Mouse (Mus musculus) forebrain, embryonic 13.5 days (tissue): ENCODE measurements at regions not wholly inside any gene's neighbourhood (a gene's known extent, or its start where the extent isn't known, plus 50 kb on each side); places are given as distances from the start of the nearest gene placed in this dataset.

ENCODE experiments used
- ATAC-seq: fragments of 200-750 bp; cut with Nextera tagmentation; 2 replicates; pipeline ENCODE4 v1.8.0; 2017
- H3K27ac ChIP-seq: fragments of 300-500 bp; sonication (generic); 2 replicates; pipeline ENCODE4 v1.5.1; 2015; ENCODE audit warnings: inconsistent platforms, mild to moderate bottlenecking, moderate library complexity
- H3K27me3 ChIP-seq: fragments of 300-500 bp; sonication (generic); 2 replicates; pipeline ENCODE4 v1.6.1; 2015; ENCODE audit warnings: mild to moderate bottlenecking, inconsistent platforms
- H3K36me3 ChIP-seq: fragments of 300-500 bp; sonication (generic); 2 replicates; pipeline ENCODE4 v1.6.1; 2015; ENCODE audit warnings: mild to moderate bottlenecking, inconsistent platforms; ENCODE audit not compliant: poor library complexity, severe bottlenecking
- H3K4me1 ChIP-seq: fragments of 300-500 bp; sonication (generic); 2 replicates; pipeline ENCODE4 v1.6.1; 2015; ENCODE audit warnings: inconsistent platforms
- H3K4me2 ChIP-seq: fragments of 300-500 bp; sonication (generic); 2 replicates; pipeline ENCODE4 v1.6.1; 2015; ENCODE audit warnings: inconsistent platforms, mild to moderate bottlenecking, moderate library complexity
- H3K4me3 ChIP-seq: fragments of 300-500 bp; sonication (generic); 2 replicates; pipeline ENCODE4 v1.5.1; 2015; ENCODE audit warnings: mild to moderate bottlenecking, inconsistent platforms
- H3K9ac ChIP-seq: fragments of 300-500 bp; sonication (generic); 2 replicates; pipeline ENCODE4 v1.6.1; 2015; ENCODE audit warnings: mild to moderate bottlenecking, inconsistent platforms
- H3K9me3 ChIP-seq: fragments of 300-500 bp; sonication (generic); replicated peaks from 2 replicates; pipeline ENCODE4 v1.6.1; 2016; ENCODE audit warnings: inconsistent platforms
- WGBS: fragments of 180-500 bp; shearing (Covaris S2); methylation state at CpG from one replicate; pipeline ENCODE4 v1.1.7; 2015; 5-methylcytosine and 5-hydroxymethylcytosine counted together

- Histone ChIP-seq H3K4me3 (no peak overlapping the region), H3K4me2 (no peak overlapping the region), H3K4me1 (0 out of 2 replicates have a peak, but pooled peaks cover 4% of the 10 kb centered on the region), H3K9ac (no peak overlapping the region), H3K27ac (no peak overlapping the region), H3K27me3 (no peaks in the 10 kb centered on the region), H3K36me3 (no peaks in the 10 kb centered on the region), H3K9me3 (no peaks in the 10 kb centered on the region)
- WGBS = 50% methylated on average over 3 of the region's 3 CpGs
- ATAC-seq = no peak
These were observed 132.4 kb downstream of the Ifng start for GRCm38 (mm10) chr10:118573247-118573646.

DNA sequence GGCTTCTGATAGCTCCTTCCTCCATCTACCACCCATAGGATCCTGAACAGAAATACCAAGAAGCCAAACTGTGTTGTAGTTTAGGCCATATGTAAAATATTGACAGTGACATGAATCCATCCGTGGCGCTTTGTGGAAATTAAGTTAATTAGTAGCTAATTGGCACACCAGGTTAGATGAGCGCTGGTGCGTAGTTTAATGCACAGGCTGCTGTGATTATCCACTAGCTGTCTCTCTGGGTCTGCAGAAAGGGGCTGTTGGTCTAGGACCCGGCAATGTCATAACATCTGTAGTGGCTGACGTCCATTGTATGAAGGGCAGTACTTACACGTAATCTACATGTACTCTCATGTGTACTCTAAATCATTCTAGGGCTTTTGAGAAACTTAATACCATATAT lies 134.7 kb downstream of the Ifng start:
- Histone ChIP-seq H3K4me2 (no peak overlapping the region), H3K9me3 (peaks cover 3% of the 10 kb centered on the region; the same call in 1 of the 2 replicates), H3K4me3 (no peak overlapping the region), H3K36me3 (no peaks in the 10 kb centered on the region), H3K27ac (no peak overlapping the region), H3K4me1 (0 out of 2 replicates have a peak, but pooled peaks cover 4% of the 10 kb centered on the region), H3K9ac (no peak overlapping the region), H3K27me3 (no peaks in the 10 kb centered on the region)
- no peak for ATAC-seq
- 47% methylated on average over 7 of the region's 7 CpGs for WGBS

DNA sequence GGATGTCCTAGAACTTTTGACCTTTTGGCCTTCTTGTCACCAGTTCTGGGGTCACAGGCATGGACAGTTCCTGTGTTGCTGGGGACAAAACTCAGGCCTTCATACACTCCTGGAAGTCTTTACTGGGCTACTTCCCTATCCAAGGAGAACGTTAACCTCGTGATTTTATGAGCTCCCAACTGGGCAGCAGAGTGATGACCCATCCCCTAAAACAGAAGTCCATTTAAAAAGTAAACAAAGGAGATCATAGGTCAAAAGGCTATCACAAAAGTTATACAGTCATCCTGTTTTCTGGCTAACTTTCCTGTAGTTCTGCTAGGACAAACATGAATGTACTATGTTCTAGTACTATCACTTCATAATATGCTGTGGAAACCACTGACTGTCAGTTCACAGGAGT lies 140.5 kb downstream of the Ifng start:
- WGBS = 82% methylated on average over 2 of the region's 2 CpGs
- Histone ChIP-seq H3K4me1 (no peaks in the 10 kb centered on the region), H3K9me3 (peaks cover 3% of the 10 kb centered on the region; the same call in 1 of the 2 replicates), H3K4me3 (no peak overlapping the region), H3K27ac (no peak overlapping the region), H3K27me3 (no peaks in the 10 kb centered on the region), H3K36me3 (no peaks in the 10 kb centered on the region), H3K9ac (no peak overlapping the region), H3K4me2 (no peak overlapping the region)
- ATAC-seq = no peak

DNA sequence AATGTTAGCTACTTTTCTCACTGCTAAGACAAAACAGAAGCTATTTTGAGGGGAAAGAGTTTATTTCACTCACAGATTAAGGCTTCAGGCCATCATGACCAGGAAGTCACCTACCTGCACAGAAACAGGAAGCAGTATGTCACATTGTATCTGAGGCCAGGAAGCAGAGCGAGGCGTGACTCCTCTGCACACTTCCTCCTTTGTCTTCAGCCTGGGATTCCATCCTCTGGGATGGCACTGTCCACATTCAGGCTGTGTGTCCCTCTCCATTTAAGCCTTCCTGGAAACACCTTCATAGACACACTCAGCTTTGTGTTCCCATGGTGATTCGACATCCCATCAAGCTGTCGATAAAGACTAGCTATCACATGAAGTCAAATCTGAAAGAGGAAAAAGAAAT lies 145.0 kb downstream of the Ifng start:
- no peaks in the 10 kb centered on the region for H3K36me3 ChIP-seq
- H3K4me3 ChIP-seq = no peak overlapping the region
- H3K27me3 ChIP-seq = no peaks in the 10 kb centered on the region
- 91% methylated on average over 4 of the region's 4 CpGs for WGBS
- no peaks in the 10 kb centered on the region for H3K4me1 ChIP-seq
- no peak overlapping the region for H3K4me2 ChIP-seq
- no peak overlapping the region for H3K27ac ChIP-seq
- no peak overlapping the region for H3K9ac ChIP-seq
- H3K9me3 ChIP-seq = no peaks in the 10 kb centered on the region
- no peak for ATAC-seq

- ATAC-seq = no peak
- WGBS = 71% methylated on average over 8 of the region's 8 CpGs
- no peak overlapping the region for H3K27ac ChIP-seq
- H3K9me3 ChIP-seq = no peaks in the 10 kb centered on the region
- H3K4me3 ChIP-seq = no peak overlapping the region
- H3K36me3 ChIP-seq = no peaks in the 10 kb centered on the region
- H3K4me1 ChIP-seq = no peaks in the 10 kb centered on the region; the same call in 1 of the 2 replicates
- no peaks in the 10 kb centered on the region for H3K27me3 ChIP-seq
- H3K4me2 ChIP-seq = no peak overlapping the region
- H3K9ac ChIP-seq = no peak overlapping the region
These were observed 147.4 kb downstream of the Ifng start for GRCm38 (mm10) chr10:118588198-118588597.

- 38% methylated on average over 16 of the region's 16 CpGs for WGBS
- Histone ChIP-seq H3K27me3 (no peaks in the 10 kb centered on the region), H3K4me2 (no peak overlapping the region), H3K9me3 (no peaks in the 10 kb centered on the region), H3K36me3 (no peaks in the 10 kb centered on the region), H3K4me1 (peaks cover 9% of the 10 kb centered on the region), H3K9ac (no peak overlapping the region), H3K4me3 (no peak overlapping the region), H3K27ac (no peak overlapping the region)
- ATAC-seq = peak; percentile 83
These were observed 152.0 kb downstream of the Ifng start for GRCm38 (mm10) chr10:118592648-118593368.

- H3K9ac ChIP-seq = no peak overlapping the region
- H3K9me3 ChIP-seq = no peaks in the 10 kb centered on the region
- H3K4me1 ChIP-seq = peaks cover 9% of the 10 kb centered on the region
- no peak overlapping the region for H3K4me2 ChIP-seq
- no peak overlapping the region for H3K27ac ChIP-seq
- 49% methylated on average over 8 of the region's 8 CpGs for WGBS
- no peaks in the 10 kb centered on the region for H3K27me3 ChIP-seq
- no peak overlapping the region for H3K4me3 ChIP-seq
- H3K36me3 ChIP-seq = no peaks in the 10 kb centered on the region
- no peak for ATAC-seq
These were observed 155.4 kb downstream of the Ifng start for GRCm38 (mm10) chr10:118596206-118596605.

GRCm38 (mm10) chr10:118598497-118598896 lies 157.7 kb downstream of the Ifng start:
- H3K27ac ChIP-seq = no peak overlapping the region
- H3K4me3 ChIP-seq = no peak overlapping the region
- H3K4me2 ChIP-seq = no peak overlapping the region
- H3K27me3 ChIP-seq = no peaks in the 10 kb centered on the region
- H3K36me3 ChIP-seq = no peaks in the 10 kb centered on the region
- no peak overlapping the region for H3K9ac ChIP-seq
- no peak for ATAC-seq
- peaks cover 9% of the 10 kb centered on the region for H3K4me1 ChIP-seq
- no peaks in the 10 kb centered on the region for H3K9me3 ChIP-seq
- WGBS = 80% methylated on average over 4 of the region's 4 CpGs

DNA sequence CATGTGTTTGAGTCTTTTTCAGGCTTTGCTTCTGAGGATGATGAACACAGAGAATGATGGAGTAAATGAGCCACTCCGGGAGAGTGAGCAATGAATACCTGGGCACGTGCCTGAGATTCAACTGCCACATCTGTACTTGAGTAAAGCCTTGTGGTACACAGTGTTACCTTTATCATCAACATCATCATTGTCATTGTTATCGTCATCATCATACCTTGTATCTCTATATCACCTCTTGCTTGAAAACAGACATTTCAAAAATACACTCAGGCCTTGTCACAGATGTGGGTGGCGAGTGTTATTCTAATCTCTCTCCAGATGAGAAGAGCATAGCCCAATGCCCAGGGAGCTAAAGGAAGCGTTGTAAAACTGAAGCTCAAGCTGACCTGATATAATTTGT lies 158.4 kb downstream of the Ifng start:
- 90% methylated on average over 5 of the region's 5 CpGs for WGBS
- Histone ChIP-seq H3K9ac (no peak overlapping the region), H3K4me3 (no peak overlapping the region), H3K27me3 (no peaks in the 10 kb centered on the region), H3K36me3 (no peaks in the 10 kb centered on the region), H3K4me2 (no peak overlapping the region), H3K9me3 (no peaks in the 10 kb centered on the region), H3K4me1 (peaks cover 9% of the 10 kb centered on the region; the same call in 1 of the 2 replicates), H3K27ac (no peak overlapping the region)
- ATAC-seq = no peak

DNA sequence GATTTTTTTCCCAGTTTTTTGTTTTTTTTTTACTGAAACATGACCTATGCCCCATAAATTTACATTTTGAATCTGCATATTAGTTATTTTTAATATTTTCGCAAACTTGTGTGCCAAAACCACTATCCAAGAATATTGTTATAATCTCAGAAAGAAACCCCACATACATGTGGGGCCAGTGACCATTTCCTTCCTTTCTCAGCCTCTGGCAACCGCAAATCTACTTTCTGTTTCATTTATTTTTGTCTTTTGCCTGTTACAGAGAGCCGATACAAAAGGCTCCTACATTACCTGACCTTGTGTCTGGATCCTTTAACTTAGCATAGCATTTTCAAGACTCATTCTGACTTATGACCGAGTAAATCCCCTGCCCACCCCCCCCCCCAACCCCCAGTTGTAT lies 158.8 kb downstream of the Ifng start:
- Histone ChIP-seq H3K9ac (no peak overlapping the region), H3K4me2 (no peak overlapping the region), H3K27ac (no peak overlapping the region), H3K4me3 (no peak overlapping the region), H3K27me3 (no peaks in the 10 kb centered on the region), H3K4me1 (peaks cover 9% of the 10 kb centered on the region; the same call in 1 of the 2 replicates), H3K9me3 (no peaks in the 10 kb centered on the region), H3K36me3 (no peaks in the 10 kb centered on the region)
- no peak for ATAC-seq
- 91% methylated on average over 4 of the region's 4 CpGs for WGBS

DNA sequence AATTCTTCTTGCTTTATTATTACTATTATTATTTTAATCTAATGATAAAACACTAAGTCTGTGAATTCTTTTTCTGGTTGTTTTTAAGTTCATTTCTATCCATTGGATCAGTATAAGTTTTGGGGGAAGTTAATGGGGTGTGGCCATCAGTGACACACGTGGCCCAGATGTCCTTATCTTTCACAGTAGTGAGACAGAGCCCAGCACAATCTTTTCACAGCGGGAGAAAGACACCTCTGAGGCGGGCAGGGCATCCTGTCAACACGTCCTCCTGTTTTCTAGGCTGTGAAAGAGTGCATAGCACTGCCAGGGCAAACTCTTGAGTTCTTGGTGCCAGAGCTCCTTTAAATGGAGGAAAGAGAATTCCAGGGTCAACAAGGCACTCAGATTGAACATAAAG lies 162.1 kb downstream of the Ifng start:
- Histone ChIP-seq H3K4me1 (no peaks in the 10 kb centered on the region), H3K9me3 (no peaks in the 10 kb centered on the region), H3K4me2 (no peak overlapping the region), H3K36me3 (no peaks in the 10 kb centered on the region), H3K27me3 (no peaks in the 10 kb centered on the region), H3K4me3 (no peak overlapping the region), H3K27ac (no peak overlapping the region), H3K9ac (no peak overlapping the region)
- no peak for ATAC-seq
- WGBS = 83% methylated on average over 4 of the region's 4 CpGs

DNA sequence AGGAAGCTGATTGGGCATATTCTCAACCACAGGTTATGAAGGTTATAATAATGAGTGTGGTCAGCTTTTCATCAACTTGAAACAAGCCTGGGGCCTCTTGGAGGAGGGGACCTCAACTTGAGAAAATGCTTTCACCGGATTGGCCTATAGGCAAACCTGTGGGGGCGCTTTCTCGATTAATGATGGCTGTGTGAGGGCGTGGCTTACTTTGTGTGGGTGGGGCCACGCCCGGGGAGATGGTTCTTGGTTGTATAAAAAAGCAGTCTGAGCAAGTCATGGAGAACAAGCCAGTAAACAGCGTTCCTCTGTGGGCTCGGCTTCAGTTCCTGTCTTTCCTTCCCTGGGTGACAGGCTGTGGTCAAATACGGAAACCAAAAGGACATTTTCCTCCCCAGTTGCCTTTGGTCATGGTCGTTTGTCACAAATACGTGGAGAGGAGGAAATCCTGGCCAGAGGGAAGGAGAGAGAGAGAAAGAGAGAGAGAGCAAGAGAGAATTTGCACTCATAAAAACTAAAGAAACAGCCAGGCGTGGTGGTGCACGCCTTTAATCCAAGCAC lies 163.1 kb downstream of the Ifng start:
- ATAC-seq = no peak
- Histone ChIP-seq H3K4me3 (no peak overlapping the region), H3K27me3 (no peaks in the 10 kb centered on the region), H3K36me3 (no peaks in the 10 kb centered on the region), H3K4me1 (no peaks in the 10 kb centered on the region), H3K9ac (no peak overlapping the region), H3K4me2 (no peak overlapping the region), H3K9me3 (no peaks in the 10 kb centered on the region), H3K27ac (no peak overlapping the region)
- WGBS = 92% methylated on average over 13 of the region's 13 CpGs
